Comparison of ENCODE assay signal across 9 mouse cellular contexts in the genomic region with DNA sequence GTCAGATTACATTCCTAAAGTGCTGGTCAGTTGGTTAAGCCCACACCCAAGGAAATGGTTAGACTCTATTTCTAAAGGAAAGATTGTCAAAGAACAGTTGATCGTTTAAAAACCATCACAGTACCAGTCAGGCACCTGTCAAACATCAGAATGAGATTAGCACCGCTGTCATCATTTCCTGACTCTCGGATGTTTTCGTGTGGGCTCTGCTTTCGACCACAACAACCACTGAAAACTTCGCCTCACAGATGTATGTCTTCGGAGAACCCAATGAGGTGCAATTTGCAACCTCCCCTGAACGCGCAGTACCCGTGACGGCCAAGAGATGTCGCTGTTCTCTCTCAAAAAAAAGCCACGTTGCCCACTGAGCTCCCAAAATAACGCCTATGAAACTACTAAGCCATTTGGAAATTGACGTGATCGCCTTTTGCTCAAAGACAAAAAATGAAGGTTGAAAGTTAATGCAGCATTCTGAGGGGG.
DNase-seq lines count a peak whose midpoint lies in the region; ATAC-seq and TF ChIP-seq lines count a peak whose summit lies in the region.
"Had no signal": no experiment of that assay in that cellular context is flagged by ENCODE, and none has a peak within 500 bp of the region (broad histone marks: within the 10 kb centered on the region; RNA-seq: fewer than 3 reads in every experiment).

No protein-coding gene starts in this region.

- ATAC-seq in hindbrain, postnatal 0 days, result 0 out of 2 replicates have a peak, but pooled peaks have one; percentile 51
- ATAC-seq in megakaryocyte-erythroid progenitor cell, adult 5-6 weeks (replicated peaks; ENCODE audit: low FRiP score, low TSS enrichment, poor library complexity, severe bottlenecking), result peak; percentile 65

- intact Hi-C loops in left cerebral cortex, adult 2 months (cut with DNase I), result loop anchor here (1.0 to 10.0 kb wide), 3 partner anchors 148 to 756 kb away; no protein-coding TSS in a partner anchor

- H3K4me3 ChIP-seq in hindbrain, postnatal 0 days (ENCODE audit: low read length), result no peak overlapping the region
- H3K4me3 ChIP-seq in left cerebral cortex, adult 2 months, result peak overlapping the region; percentile 36
- H3K4me3 ChIP-seq: midbrain, embryonic 12.5 days had no signal

- H3K27me3 ChIP-seq in hindbrain, postnatal 0 days (ENCODE audit: insufficient read depth, low read length), result no peaks in the 10 kb centered on the region
- H3K27me3 ChIP-seq: midbrain, embryonic 12.5 days had no signal

- DNase-seq in NIH3T3 (ENCODE audit: low read depth), result peak; percentile 57
- peak; percentile 44 for DNase-seq in cerebellum, adult 9-10 months
- peak; percentile 82 to 86 for DNase-seq in frontal cortex, postnatal 36 days (ENCODE audit: low spot score in 2 of 2)
- DNase-seq in hindbrain, postnatal 0 days (ENCODE audit: low spot score), result peak; percentile 83
- peak; percentile 72 to 87 for DNase-seq in left cerebral cortex, adult 2 months (ENCODE audit: extremely low spot score in 1 of 2, low spot score in 2 of 2)
- DNase-seq in right cerebral cortex, postnatal 10 days (ENCODE audit: low spot score in 2 of 2), result peak; percentile 74 to 85
- DNase-seq in urinary bladder, postnatal 14 days (ENCODE audit: low spot score), result peak; percentile 73

- no peaks in the 10 kb centered on the region for H3K36me3 ChIP-seq in hindbrain, postnatal 0 days (ENCODE audit: insufficient read depth, low read length)
- H3K36me3 ChIP-seq: midbrain, embryonic 12.5 days had no signal

- no peak overlapping the region for H3K9ac ChIP-seq in hindbrain, postnatal 0 days (replicated peaks; ENCODE audit: low read length)
- H3K9ac ChIP-seq: midbrain, embryonic 12.5 days had no signal

- peak overlapping the region; percentile 16; the same call in 1 of the 2 replicates for H3K4me2 ChIP-seq in hindbrain, postnatal 0 days (ENCODE audit: low read depth, low read length)
- H3K4me2 ChIP-seq: midbrain, embryonic 12.5 days had no signal

- no peaks in the 10 kb centered on the region for H3K4me1 ChIP-seq in hindbrain, postnatal 0 days (ENCODE audit: insufficient read depth, low read length)
- H3K4me1 ChIP-seq: midbrain, embryonic 12.5 days had no signal

- no peaks in the 10 kb centered on the region for H3K9me3 ChIP-seq in hindbrain, postnatal 0 days (ENCODE audit: low read length)
- H3K9me3 ChIP-seq: midbrain, embryonic 12.5 days had no signal

- peak; percentile 94 for TF ChIP-seq CTCF in hindbrain, postnatal 0 days (IDR thresholded peaks at IDR 0.05; ENCODE audit: low read depth)
- peak; percentile 96 for TF ChIP-seq CTCF in left cerebral cortex, adult 2 months (IDR thresholded peaks at IDR 0.05)

- WGBS in hindbrain, postnatal 0 days, result 7% methylated on average over 16 of the region's 16 CpGs

- no peak overlapping the region for H3K27ac ChIP-seq in hindbrain, postnatal 0 days
- H3K27ac ChIP-seq in left cerebral cortex, adult 2 months, result no peak overlapping the region
- H3K27ac ChIP-seq: midbrain, embryonic 12.5 days had no signal
